Mouse (Mus musculus): ENCODE results near the gene Trim65.
"Not testable (repeated sequence)": the region's sequence is repeated elsewhere in the genome, so short reads cannot be mapped to it uniquely, and the experiment has no call there.

Gene Trim65

GRCm38 (mm10) chr11:116138468-116139138, 7.7 kb upstream of the Trim65 start, which contains the start of gene Mrpl38:
Mrpl38 (minus strand) TSS chr11:116138868.
- peak; percentile 93 to 95 for DNase-seq

GRCm38 (mm10) chr11:116138096-116138467, 7.2 kb upstream of the Trim65 start:
- DNase-seq = no peak

- DNase-seq = no peak
These were observed 3.2 kb upstream of the Trim65 start for GRCm38 (mm10) chr11:116134171-116134570.

- peak in 1 of 2 experiments; percentile 40 for DNase-seq
These were observed 2.6 kb upstream of the Trim65 start for GRCm38 (mm10) chr11:116133497-116133896.

- peak; percentile 53 to 70 for DNase-seq
These were observed 1.7 kb upstream of the Trim65 start for GRCm38 (mm10) chr11:116132366-116133333.

- peak in 1 of 2 experiments; percentile 53 for DNase-seq
These were observed 632 bp upstream of the Trim65 start for GRCm38 (mm10) chr11:116131349-116132170.

- DNase-seq = peak in 1 of 2 experiments; percentile 42
These were observed 888 bp downstream of the Trim65 start for GRCm38 (mm10) chr11:116129993-116130487.

GRCm38 (mm10) chr11:116129091-116129790, 1.7 kb downstream of the Trim65 start:
- peak in 1 of 2 experiments; percentile 36 for DNase-seq

- no peak for DNase-seq
These were observed 2.9 kb downstream of the Trim65 start for GRCm38 (mm10) chr11:116127986-116128385.

GRCm38 (mm10) chr11:116127156-116127980, 3.6 kb downstream of the Trim65 start, which contains the start of gene Trim47:
Trim47 (minus strand) TSS chr11:116127210.
- peak; percentile 89 to 95 for DNase-seq

GRCm38 (mm10) chr11:116126261-116126660, 4.7 kb downstream of the Trim65 start:
- DNase-seq = peak in 1 of 2 experiments; percentile 40

GRCm38 (mm10) chr11:116121731-116122245, 9.1 kb downstream of the Trim65 start:
- not testable (repeated sequence) for DNase-seq

- peak in 1 of 2 experiments; percentile 58 for DNase-seq
These were observed 13.1 kb downstream of the Trim65 start for GRCm38 (mm10) chr11:116117819-116118218.

- DNase-seq = no peak
These were observed 13.7 kb downstream of the Trim65 start for GRCm38 (mm10) chr11:116117241-116117640.

- DNase-seq = peak in 1 of 2 experiments; percentile 29
These were observed 19.2 kb downstream of the Trim65 start for GRCm38 (mm10) chr11:116111611-116112203.

GRCm38 (mm10) chr11:116111067-116111466, 19.9 kb downstream of the Trim65 start:
- DNase-seq = no peak

- DNase-seq = peak in 1 of 2 experiments; percentile 63
These were observed 20.4 kb downstream of the Trim65 start for GRCm38 (mm10) chr11:116110540-116110939.

- DNase-seq = peak; percentile 85 to 94
These were observed 20.8 kb downstream of the Trim65 start for GRCm38 (mm10) chr11:116110131-116110530.

- DNase-seq = peak; percentile 48 to 77
These were observed 21.4 kb downstream of the Trim65 start for GRCm38 (mm10) chr11:116109441-116110081.

Measured in kidney, postnatal 25 days (tissue).